Mouse (Mus musculus) gastrocnemius, adult 8-10 months (tissue): ENCODE results near the gene M6pr. TPM values are rescaled to one million over a fixed set of nuclear protein-coding genes. Genes with fewer than 3 reads are reported as not detected.

Source experiments
- DNase-seq, 2 experiments: peaks; one replicate each; pipeline ENCODE4 v3.0.0; 2022; ENCODE audit warnings: low spot score in 2 of 2
- total RNA-seq, 4 experiments: library from RNA; stranded (reverse); gene quantifications; 2 replicates each; pipeline ENCODE4 v1.2.4; 2022

Gene M6pr
- total RNA-seq, result 10 to 100 TPM; 19.2 to 22.7 (median 21.5) TPM

DNA sequence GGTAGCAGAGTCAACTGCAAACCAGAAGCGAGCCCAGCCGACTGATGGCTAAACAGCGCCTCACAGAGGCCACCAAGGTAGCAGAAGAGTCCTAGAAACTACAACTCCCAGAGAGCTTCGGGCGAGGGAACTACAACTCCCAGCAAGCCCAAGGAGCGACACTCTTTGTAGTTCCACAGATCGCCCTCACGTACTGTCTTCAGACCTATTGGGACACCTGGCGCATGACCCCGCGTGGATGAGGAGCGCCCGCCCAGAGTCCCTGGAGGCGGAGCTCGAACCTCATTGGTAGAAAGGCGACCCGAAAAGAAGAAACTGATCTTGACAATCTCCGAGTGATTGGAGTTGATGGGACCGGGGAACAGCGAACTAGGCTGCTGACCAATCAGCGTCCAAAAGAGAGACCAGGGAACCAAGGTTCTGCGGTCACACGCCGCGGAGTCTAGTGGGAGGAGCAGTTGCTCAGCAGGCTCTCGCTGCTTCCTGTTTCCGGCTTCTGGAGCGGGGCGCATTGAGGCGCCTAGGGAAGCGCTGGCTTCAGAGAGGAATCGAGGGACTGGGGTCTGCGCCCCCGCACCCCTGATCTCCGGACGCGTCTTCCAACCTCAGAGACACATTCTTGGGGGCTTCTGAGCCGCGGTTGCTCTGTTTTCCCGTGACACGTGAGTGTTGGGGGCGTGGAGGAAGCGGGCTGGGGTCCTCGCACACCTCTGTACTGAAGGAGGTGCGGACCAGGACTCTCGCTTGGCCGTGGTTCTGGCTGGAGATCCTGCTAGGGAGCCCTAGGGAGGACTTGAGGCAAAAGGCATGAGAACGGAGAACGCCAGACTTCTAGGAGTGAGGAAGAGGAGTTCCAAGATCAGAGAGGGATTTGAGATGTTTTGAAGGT is at the start of gene M6pr:
Gene M6pr, plus strand, starts transcription at position 216 of the 889 bp plus-strand sequence.
- DNase-seq, result peak; percentile 96 to 98

DNA sequence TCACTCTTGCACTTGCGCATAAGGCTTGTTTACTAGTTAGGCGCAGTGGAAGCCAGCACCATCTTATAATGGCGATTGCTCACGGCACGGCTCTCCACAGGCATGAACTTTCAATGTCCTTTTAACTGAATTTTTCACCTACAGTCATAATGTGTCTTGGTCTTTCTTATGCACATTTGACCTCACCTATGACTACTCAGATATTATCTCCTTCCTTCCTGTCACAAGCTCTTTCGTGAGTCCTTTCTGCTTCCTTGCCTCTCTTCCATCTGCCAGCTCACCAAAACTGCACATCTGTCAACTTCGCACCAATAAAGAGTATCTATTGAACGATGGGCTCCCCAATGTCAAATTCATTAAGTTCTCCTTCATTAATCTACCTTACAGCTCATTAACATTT is 46.0 kb upstream of the M6pr start:
- no peak for DNase-seq

DNA sequence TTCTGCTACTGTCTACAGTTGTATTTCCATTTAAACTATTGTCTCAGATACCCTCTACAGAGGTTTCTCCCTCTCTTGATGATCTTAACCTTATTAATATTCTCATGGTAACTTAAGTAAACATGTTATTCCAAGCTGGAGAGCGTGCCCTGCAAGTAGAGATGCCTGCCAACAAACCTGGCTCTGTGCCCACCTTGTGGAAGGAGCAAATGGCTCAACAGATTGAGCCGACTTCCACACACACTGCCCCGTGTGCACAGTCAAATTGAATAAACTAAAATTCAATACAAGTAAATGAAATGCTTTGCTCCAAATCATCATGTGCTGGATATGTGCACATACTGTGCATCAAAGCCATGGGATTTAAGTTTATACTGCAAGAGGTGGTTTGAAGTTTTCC is 40.0 kb upstream of the M6pr start:
- DNase-seq, result peak in 1 of 2 experiments; percentile 45

DNA sequence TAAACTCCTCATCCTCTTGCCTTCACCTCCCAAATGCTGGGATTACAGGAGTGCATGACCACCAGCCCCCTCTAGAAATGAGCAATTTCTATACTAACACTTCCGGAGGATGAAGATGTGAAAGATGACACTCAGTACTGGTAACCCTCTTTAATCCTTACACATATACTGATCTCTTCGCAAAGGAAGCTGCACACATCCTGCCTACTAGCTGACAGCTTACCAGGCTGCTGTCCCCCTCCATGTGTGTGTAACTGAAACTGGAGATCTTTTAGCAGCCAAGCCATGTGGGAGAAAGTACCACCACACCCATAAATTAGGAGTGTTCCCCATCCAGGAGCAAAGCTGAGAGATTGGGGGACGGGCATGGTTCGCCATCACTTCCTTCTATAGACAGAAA is 39.4 kb upstream of the M6pr start:
- DNase-seq, result no peak

DNA sequence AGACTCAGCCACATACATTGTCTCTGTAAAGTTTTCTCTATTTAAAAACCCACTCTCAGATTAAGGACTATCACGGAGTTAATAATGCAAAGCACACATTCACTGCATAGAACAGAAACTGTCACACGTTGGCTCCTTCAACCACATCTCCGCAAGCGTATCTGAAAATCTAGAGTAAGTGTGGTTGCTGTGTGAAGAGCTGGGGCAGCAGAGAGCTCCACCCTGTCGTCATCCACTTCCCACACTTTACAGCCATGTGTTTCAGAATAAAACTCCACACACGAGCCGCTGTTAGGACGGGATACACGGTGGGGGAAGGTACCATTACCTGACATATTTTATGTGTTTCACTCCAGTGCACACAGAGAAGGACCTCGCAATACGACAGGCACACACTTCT is 38.4 kb upstream of the M6pr start:
- no peak for DNase-seq

DNA sequence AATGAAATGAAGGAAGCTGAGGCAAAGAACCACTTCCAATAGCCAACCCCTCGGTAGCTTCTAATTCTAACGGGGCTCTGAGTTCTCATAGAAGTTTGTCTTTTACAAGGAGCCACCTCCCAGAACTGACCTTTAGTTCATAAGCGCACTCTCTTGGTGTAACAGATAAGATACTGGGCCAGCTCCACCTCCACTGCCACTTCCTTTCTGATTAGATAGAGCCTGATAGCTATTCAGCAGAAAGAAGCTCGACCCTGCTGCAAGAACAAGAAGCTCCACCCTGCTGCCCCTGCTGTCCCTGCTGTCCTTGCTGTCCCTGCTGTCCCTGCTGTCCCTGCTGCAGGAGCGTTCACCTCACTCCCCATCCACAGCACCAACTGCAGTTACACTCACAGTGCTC is 34.0 kb upstream of the M6pr start:
- DNase-seq, result no peak

DNA sequence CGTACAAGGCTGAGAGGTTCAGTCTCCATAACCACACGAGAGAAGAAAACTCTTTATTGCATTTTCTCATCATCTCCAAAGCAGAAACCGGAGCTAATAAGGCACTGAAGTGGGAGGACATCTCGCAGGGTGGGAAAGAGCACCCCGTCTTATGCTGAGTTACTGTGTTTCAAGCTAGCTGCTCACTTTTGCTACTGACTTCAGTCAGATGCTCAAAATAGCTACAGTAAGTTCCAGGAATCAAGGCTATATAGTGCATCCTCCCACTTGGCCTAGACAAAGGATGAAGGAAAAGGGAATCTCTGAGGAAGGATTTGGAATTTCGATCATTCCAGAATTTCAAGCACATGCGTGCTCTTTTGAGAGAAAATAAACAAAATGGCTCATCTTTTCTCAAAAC is 32.0 kb upstream of the M6pr start:
- DNase-seq, result no peak

DNA sequence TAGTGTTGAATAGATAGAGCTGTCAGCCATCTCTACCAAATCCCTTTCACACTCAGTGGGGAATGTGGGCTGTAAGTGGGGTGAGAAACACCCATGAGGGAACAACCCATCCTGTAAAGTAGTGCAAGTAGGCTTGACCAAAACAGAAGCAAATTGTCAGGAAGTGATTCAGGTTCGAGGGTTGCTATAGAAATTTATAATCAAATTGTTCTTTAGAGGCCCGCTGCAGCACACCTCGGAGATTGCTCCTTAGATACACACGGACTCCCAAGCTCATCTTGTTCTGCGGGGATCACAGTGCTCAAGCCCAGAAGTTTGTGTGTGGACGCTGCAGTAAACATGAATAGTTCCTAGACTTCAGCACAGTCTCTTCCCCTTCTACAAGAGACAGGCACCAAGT is 25.7 kb upstream of the M6pr start, which contains the start of gene Klrg1:
Gene Klrg1, minus strand, starts transcription at position 101 of the 400 bp plus-strand sequence.
- DNase-seq, result no peak

DNA sequence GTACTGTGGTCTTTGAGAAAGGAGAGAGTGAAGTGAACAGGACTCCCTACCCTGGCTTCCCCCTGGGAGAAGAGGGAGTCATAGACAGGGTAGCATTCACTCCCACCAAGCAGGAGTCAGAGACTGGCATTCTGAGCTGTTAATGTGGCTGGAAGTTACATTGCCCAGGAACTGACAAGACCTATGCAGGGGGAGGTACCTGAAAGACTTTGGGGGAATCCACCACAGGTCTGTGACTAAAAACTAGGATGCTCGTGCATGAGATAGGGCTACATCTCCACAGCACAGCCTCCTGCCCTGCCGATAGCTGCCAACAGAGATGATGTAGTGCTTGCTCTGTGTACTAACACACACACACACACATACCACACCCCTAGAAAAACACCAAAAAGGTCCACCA is 25.1 kb upstream of the M6pr start:
- DNase-seq, result no peak

DNA sequence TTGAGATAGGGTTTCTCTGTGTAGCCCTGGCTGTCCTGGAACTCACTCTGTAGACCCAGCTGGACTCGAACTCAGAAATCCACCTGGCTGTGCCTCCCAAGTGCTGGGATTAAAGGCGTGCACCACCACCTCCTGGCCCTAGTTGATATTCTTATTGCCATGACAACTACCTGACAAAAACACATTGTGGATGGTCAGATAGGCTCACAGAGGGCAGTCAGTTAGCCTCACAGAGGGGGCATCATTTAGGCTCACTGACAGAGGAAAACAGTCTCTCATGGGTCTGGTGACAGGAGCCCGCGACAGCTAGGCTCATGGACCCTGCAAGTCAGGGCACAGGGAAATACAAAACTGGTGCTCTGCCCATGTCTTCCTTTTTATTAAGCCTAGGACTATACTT is 24.2 kb upstream of the M6pr start:
- DNase-seq, result no peak

DNA sequence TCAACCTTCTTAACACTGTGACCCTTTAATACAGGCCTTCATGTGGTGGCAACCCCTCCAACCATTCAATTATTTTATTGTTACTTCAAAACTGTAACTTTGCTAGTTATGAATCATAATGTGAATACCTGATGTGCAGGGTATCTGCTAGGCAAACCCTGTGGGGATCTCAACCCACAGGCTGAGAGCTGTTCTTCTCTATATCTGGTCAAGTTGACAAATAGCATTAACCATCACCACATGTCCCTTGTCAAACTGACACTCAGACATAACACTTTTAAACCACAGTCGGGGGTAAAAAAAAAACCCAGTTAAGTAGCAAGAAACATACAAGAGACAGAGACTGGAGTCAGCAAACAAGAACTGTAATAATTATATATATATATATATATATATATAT is 23.7 kb upstream of the M6pr start:
- no peak for DNase-seq

DNA sequence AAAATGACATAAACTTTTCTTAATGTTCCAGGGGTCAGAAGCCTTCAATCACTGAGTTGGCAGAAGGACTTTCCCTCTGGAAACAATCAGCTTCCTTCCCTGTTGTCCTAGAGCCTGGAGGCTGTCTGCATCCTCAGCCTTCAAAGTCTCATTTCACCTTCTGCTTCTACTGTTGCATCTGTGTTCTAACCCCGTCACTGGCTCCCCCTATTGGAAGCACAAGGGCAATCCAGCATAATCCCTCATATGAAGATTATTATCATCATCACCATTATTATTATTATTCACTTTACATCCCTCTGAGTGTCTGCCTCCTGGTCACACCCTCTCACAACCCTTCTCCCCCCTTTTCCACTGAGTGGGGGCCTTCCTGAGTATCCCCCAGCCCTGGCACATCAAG is 20.3 kb upstream of the M6pr start:
- DNase-seq, result no peak

DNA sequence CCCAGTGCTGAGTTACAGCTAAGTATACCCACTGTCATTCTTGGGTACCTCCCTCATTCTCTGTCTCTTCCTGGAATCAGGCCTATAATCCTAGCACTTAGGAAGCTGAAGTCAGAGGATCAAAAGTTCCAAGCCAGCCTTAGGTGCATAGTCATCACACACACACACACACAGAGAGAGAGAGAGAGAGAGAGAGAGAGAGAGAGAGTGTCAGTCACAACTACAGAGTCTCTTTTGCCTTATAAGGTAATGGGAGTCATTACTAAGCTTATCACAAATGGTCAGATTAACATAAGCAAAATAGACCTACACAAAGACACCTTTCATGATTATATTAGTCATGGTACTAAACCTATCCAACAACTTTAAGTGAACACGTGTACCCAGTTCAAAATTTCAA is 19.2 kb upstream of the M6pr start:
- no peak for DNase-seq

DNA sequence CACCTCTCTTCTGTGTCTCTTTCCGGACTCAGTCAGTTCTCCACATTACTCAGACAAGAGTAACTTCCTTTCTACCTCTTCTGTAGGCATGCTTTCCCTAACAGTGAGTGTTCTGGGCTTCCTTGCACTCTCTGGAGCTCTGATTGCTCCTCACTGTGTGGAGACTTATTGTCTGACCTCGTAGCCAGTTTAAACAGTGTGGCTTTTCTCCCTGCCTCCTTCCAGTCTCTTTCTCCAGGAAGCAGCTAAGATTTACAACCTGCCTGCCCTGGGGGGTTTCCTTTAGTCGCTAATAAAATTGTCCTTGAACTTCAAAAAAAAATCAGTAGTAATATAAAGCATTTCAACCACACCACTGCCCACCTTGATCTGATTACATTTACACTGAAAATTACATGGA is 18.3 kb upstream of the M6pr start:
- no peak for DNase-seq

DNA sequence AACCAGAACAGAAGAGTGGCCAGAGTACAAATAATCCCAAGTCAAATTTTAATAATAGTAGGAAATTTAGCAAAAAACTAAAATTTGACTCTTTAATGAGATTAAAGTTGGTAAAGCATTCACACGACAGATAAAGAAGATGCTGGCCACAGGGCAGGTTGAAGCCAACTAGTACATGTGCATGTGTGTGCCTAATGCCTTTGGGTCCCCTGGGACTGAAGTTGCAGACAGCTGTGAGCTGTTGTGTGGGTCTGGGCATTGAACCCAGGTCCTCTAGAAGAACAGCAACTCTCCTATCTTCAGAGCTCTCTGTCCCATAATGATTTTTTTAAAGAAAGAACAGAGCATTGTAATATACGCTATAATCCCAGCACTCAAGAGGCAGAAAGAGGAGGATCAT is 17.3 kb upstream of the M6pr start:
- no peak for DNase-seq

DNA sequence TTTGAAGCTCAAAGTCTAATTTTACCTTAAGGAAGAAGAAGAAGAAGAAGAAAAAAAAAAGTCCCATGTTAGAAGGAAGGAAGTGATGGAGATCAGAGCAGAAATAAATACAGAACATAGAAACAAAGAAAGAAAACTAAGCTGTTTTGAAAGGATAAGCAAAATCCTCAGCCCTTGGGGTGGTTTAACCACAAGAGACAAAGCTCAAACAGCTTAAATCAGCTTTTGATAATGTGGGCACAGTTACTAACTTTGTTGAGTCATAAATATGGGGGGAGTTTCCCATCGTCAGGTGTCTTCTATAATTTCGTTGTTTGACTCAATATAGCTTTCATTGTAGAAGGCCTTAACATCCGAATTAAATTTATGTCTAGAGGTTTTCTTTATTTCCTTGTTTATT is 16.8 kb upstream of the M6pr start:
- no peak for DNase-seq

DNA sequence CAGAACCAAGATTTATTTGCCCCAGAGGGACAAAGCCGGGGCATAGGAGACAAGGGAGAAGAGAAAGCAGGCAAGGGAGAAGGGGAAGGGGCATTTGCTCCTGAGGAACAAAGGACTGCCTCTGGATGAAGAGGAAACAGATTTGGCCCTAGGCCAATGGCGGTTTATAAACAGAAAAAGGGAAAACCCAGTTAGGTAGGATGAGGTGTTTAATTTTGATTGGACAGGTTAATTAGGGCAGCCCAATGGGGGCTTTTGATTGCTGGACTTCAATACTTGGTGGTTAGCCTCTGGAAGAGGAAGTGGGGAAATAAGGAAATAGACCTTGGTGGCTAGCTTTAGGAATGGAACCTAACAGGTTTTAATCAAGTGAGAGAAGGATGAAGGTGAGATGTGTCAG is 16.3 kb upstream of the M6pr start:
- DNase-seq, result no peak

DNA sequence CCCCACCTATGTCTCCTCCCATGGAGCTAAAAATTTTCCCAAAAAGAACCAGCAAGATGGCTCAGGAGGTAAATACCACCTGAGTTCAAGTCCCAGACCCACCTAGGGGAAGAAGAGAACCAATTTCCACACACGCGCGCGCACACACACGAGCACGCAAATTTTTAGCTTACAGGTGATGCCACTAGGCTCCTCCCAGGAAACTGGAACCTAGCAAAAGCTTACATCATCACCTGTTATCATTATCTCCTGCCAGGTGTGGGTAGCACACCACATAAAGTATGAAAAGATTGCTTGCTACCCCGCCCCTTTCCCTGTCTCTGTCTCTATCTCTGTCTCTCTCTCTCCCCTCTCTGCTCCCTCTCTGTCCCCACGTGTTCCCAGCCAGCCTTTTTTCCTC is 15.4 kb upstream of the M6pr start:
- DNase-seq, result no peak

DNA sequence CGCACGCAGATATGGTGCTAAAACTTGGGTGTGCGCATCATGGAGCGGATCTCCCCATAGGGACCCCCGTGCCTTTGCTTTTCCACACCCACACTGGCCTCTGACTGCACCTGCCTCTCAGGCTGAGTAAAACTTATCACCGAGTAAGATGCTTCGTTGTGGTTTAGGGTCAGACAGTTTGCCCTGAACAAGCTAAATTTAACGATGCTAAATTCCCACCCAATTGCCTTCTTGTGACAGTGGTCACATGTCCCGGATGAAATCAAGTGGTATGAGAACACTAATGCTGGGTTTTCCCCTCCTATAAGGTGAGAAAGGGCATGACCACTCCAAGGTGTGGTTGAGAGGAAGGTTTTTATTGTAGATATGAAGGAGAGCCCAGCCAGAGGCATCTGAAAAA is 14.7 kb upstream of the M6pr start:
- DNase-seq, result no peak

DNA sequence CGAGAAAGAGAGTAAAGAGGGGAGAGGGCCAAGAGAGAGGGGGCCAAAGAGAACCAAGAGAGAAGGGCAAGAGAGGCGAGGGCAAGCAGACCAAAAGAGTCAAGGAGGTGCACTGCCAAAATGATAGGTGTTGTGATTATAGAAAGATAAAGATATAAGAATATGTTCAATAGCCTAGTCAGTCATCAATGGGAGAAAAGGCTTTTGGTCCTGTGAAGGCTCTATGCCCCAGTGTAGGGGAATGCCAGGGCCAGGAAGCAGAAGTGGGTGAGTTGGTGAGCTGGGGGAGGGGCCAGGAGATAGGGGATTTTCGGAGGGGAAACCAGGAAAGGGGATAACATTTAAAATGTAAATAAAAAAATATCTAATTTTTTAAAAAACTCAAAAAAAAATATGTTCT is 14.2 kb upstream of the M6pr start:
- no peak for DNase-seq

DNA sequence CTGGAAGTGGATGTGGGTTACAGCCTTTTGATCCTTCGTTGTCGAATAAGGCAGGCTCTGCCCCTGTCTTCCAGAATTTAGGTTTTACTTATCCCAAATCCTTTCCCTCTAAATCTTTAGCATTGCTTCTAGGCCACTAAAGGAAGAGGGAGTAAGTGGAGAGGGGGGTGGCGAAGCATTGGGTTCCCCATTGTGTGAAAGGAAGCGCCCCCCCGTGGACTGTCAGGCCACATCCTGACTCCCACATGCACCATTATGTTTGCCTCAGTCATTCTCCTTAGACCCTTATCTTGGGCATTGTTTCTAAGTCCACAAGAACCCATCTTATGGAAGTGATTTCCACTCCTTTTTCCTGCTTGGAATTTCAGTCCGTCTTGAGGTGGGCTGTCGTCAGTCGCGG is 13.3 kb upstream of the M6pr start:
- DNase-seq, result no peak

DNA sequence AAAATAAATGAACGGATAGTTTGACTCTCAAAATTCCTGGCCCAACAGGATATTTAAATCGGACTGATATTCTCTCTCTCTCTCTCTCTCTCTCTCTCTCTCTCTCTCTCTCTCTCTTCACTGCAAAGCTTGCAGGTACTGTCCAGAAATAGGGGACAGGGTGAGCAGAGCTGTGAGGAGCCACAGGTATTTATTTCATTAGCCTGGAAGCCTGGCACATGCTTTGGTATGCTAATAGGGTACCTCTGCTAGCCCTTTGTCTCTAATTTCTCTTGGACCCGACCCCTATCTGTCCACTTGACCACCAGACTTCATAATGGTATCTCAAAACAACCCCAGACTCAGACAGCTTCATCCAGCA is 11.6 kb upstream of the M6pr start:
- DNase-seq, result no peak
